Mouse (Mus musculus): Measurements from ENCODE around the gene Auts2. TPM values are rescaled to one million over a fixed set of nuclear protein-coding genes. Genes with fewer than 3 reads are reported as not detected.

Auts2 gene
- polyA plus RNA-seq, 2 experiments = 38.3 to 50.8 TPM

DNA sequence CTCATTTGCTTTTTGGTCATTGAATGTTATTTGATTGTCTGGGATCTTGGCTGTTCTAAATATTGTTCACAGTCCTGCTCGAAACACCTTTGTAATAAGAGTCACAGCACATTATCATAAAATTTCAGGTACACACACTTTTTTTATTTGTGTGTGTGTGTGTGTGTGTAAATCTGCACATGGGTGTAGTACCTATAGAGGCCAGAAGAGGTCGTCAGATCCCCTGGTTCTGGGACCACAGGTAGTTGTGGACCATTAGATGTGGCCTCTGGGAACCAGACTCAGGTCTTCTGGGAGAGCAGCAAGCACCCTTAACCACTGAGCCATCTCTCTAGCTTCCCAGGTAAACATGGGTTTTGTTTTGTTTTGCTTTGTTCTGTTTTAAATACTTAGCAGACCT, 830.7 kb downstream of the Auts2 start:
- H3K27ac ChIP-seq (replicated peaks; ENCODE audit: low read depth, low read length) = no peak overlapping the region
- no peak overlapping the region for H3K9ac ChIP-seq (ENCODE audit: low read depth, low read length, severe bottlenecking)
- peaks cover 10% of the 10 kb centered on the region for H3K36me3 ChIP-seq (ENCODE audit: control insufficient read depth, insufficient read depth, low read length)
- no peak overlapping the region for H3K4me3 ChIP-seq (replicated peaks; ENCODE audit: low read length)
- H3K27me3 ChIP-seq (ENCODE audit: control insufficient read depth, insufficient read depth, low read length) = no peaks in the 10 kb centered on the region
- H3K9me3 ChIP-seq (ENCODE audit: control insufficient read depth, low read length) = 0 out of 2 replicates have a peak, but pooled peaks cover 8% of the 10 kb centered on the region
- 77% methylated on average over 2 of the region's 2 CpGs for whole genome bisulfite sequencing
- no peak overlapping the region for H3K4me2 ChIP-seq (replicated peaks; ENCODE audit: low read depth, low read length, severe bottlenecking)
- H3K4me1 ChIP-seq (ENCODE audit: control insufficient read depth, insufficient read depth, low read length) = peaks cover 13% of the 10 kb centered on the region; the same call in 1 of the 2 replicates
- DNase-seq (ENCODE audit: low spot score) (no peak), ATAC-seq (ENCODE audit: low FRiP score, low read depth) (no peak)
- no peak for TF ChIP-seq POLR2A (IDR thresholded peaks at IDR 0.05; ENCODE audit: borderline replicate concordance, extremely low read depth, insufficient read depth, insufficient read length)

DNA sequence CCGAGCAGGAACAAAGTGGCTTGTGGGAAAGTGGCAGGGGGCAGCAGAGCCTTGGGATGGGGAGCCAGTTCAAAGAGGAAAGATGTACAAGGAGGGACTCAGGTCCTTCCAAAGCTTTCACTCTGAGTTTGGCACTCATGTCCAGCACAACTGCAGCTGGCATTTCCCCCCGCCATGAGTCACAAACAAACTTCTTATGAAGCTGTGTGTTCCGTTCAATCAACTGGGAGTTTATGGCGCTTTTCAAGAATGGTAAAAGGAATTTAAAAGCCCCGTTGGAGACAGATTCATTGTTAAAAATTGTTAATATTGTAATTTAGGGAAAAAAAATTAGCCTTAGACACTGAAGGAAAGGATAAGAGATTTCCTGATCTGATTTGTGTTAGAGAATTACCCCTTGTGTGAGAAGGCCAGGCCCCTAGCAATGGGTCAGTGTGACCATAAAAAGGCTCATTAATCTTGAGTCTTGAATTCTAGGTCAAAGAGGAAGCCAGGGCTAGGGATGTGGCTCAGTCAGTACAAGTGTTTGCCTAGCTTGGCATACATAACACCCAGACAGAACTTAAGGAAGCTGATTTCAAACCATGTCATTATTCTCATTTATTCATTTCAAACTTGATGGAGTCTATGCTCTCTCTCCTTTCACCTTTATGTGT, 831.5 kb downstream of the Auts2 start:
- WGBS = 22% methylated on average over 5 of the region's 5 CpGs
- Histone ChIP-seq H3K4me3 (replicated peaks; ENCODE audit: low read length) (no peak overlapping the region), H3K9me3 (ENCODE audit: control insufficient read depth, low read length) (0 out of 2 replicates have a peak, but pooled peaks cover 8% of the 10 kb centered on the region), H3K4me1 (ENCODE audit: control insufficient read depth, insufficient read depth, low read length) (peaks cover 10% of the 10 kb centered on the region; the same call in 1 of the 2 replicates), H3K27me3 (ENCODE audit: control insufficient read depth, insufficient read depth, low read length) (no peaks in the 10 kb centered on the region), H3K36me3 (ENCODE audit: control insufficient read depth, insufficient read depth, low read length) (peaks cover 10% of the 10 kb centered on the region), H3K9ac (ENCODE audit: low read depth, low read length, severe bottlenecking) (no peak overlapping the region), H3K27ac (replicated peaks; ENCODE audit: low read depth, low read length) (0 out of 2 replicates have a peak overlapping the region, but pooled peaks have one; percentile 3), H3K4me2 (replicated peaks; ENCODE audit: low read depth, low read length, severe bottlenecking) (no peak overlapping the region)
- no peak for DNase-seq (ENCODE audit: low spot score)
- no peak for ATAC-seq (ENCODE audit: low FRiP score, low read depth)
- TF ChIP-seq POLR2A (IDR thresholded peaks at IDR 0.05; ENCODE audit: borderline replicate concordance, extremely low read depth, insufficient read depth, insufficient read length) = no peak

DNA sequence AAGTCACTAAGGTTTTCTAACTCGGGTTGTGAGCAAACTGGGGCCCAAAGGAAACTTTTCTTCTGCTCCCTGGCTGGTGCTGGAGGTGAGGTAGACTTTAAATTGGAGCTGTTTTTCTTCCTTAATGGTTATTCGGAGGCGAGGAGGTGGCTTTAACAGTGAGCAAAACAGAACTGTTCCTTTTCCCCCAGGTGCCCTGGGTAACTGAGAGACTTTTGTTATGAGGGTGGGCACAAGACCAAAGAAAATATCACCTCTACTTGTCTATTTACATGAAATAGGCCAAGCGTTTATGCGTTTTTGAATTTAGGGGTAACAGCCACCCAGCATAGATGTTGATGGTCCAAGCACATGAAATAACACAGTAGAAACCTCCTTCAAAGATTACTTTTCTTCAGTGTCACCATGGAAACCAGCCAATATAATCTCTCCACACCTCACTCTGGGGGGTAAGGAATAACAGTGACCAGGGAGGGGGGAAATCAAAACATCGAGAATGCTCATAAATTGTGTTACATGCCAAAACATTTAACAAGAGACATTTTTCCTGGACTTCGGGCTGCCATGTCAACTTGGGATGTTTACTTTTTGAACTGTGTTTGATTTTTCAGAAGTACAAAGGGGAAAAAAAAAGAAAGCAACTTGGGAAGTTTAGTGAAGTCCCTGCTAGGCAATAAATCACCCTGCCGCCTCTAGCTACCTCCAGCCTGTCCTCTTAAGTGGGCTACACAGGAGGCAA, 832.2 kb downstream of the Auts2 start:
- WGBS = 21% methylated on average over 8 of the region's 8 CpGs
- H3K27ac ChIP-seq (replicated peaks; ENCODE audit: low read depth, low read length) = peak overlapping the region; percentile 33; the same call in 1 of the 2 replicates

DNA sequence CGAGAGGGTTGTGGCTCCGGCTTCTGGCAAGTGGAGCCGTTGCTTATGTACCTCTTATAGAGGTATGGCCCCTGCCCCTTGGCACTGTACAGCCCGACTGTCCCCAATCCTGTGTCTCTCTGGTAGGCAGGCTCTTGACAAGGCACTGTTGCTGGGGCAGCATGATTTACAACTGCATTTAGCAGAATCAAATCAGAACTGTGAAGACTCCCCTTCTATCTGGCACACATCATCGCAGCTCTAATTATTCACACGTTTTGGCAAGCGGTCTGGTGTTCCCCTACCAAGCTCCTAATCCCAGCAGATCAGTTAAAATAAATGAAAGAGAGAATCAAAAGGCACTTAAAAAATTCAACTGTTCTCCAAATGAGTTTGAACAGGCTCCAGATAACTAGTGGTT, 835.7 kb downstream of the Auts2 start:
- Histone ChIP-seq H3K27me3 (ENCODE audit: control insufficient read depth, insufficient read depth, low read length) (no peaks in the 10 kb centered on the region), H3K4me1 (ENCODE audit: control insufficient read depth, insufficient read depth, low read length) (peaks cover 10% of the 10 kb centered on the region; the same call in 1 of the 2 replicates), H3K36me3 (ENCODE audit: control insufficient read depth, insufficient read depth, low read length) (no peaks in the 10 kb centered on the region), H3K9me3 (ENCODE audit: control insufficient read depth, low read length) (0 out of 2 replicates have a peak, but pooled peaks cover 1% of the 10 kb centered on the region), H3K4me2 (replicated peaks; ENCODE audit: low read depth, low read length, severe bottlenecking) (no peak overlapping the region), H3K9ac (ENCODE audit: low read depth, low read length, severe bottlenecking) (no peak overlapping the region), H3K4me3 (replicated peaks; ENCODE audit: low read length) (no peak overlapping the region), H3K27ac (replicated peaks; ENCODE audit: low read depth, low read length) (no peak overlapping the region)
- peak; percentile 48 for DNase-seq (ENCODE audit: low spot score)
- ATAC-seq (ENCODE audit: low FRiP score, low read depth) = no peak
- WGBS = 54% methylated on average over 7 of the region's 7 CpGs
- TF ChIP-seq POLR2A (IDR thresholded peaks at IDR 0.05; ENCODE audit: borderline replicate concordance, extremely low read depth, insufficient read depth, insufficient read length) = no peak

More for the DNA sequence above, 832.2 kb downstream of the Auts2 start:
- TF ChIP-seq POLR2A (IDR thresholded peaks at IDR 0.05; ENCODE audit: borderline replicate concordance, extremely low read depth, insufficient read depth, insufficient read length) = no peak
- H3K4me1 ChIP-seq (ENCODE audit: control insufficient read depth, insufficient read depth, low read length) = peaks cover 10% of the 10 kb centered on the region; the same call in 1 of the 2 replicates
- DNase-seq (ENCODE audit: low spot score) (peak; percentile 71), ATAC-seq (ENCODE audit: low FRiP score, low read depth) (peak; percentile 72)
- no peak overlapping the region for H3K4me3 ChIP-seq (replicated peaks; ENCODE audit: low read length)
- H3K27me3 ChIP-seq (ENCODE audit: control insufficient read depth, insufficient read depth, low read length) = no peaks in the 10 kb centered on the region
- no peak overlapping the region for H3K4me2 ChIP-seq (replicated peaks; ENCODE audit: low read depth, low read length, severe bottlenecking)
- peaks cover 7% of the 10 kb centered on the region for H3K36me3 ChIP-seq (ENCODE audit: control insufficient read depth, insufficient read depth, low read length)
- 0 out of 2 replicates have a peak, but pooled peaks cover 8% of the 10 kb centered on the region for H3K9me3 ChIP-seq (ENCODE audit: control insufficient read depth, low read length)
- H3K9ac ChIP-seq (ENCODE audit: low read depth, low read length, severe bottlenecking) = no peak overlapping the region

DNA sequence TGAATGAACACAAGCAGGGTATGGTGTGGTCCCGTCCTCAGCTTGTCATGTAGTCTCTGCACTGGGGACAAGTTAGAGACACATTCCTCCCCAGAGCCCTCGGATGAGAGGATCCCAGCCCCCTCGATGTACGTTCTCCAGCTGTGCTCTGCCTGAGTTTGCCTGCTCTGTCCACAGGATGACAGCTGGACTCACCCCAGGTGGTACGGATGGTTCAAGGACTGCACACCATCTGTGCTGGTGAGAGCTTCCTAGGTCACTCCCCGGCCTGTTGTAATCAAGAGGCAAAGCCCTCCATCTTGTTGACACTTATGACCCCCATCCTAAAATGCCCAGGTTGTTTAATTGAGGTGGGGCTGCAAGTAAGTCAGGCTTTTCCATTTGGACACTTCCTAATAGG, 839.4 kb downstream of the Auts2 start:
- Histone ChIP-seq H3K9ac (ENCODE audit: low read depth, low read length, severe bottlenecking) (no peak overlapping the region), H3K4me1 (ENCODE audit: control insufficient read depth, insufficient read depth, low read length) (peaks cover 10% of the 10 kb centered on the region), H3K4me2 (replicated peaks; ENCODE audit: low read depth, low read length, severe bottlenecking) (no peak overlapping the region), H3K4me3 (replicated peaks; ENCODE audit: low read length) (no peak overlapping the region), H3K9me3 (ENCODE audit: control insufficient read depth, low read length) (no peaks in the 10 kb centered on the region), H3K27ac (replicated peaks; ENCODE audit: low read depth, low read length) (no peak overlapping the region), H3K36me3 (ENCODE audit: control insufficient read depth, insufficient read depth, low read length) (no peaks in the 10 kb centered on the region), H3K27me3 (ENCODE audit: control insufficient read depth, insufficient read depth, low read length) (no peaks in the 10 kb centered on the region)
- no peak for ATAC-seq (ENCODE audit: low FRiP score, low read depth)
- no peak for TF ChIP-seq POLR2A (IDR thresholded peaks at IDR 0.05; ENCODE audit: borderline replicate concordance, extremely low read depth, insufficient read depth, insufficient read length)
- no peak for DNase-seq (ENCODE audit: low spot score)
- 25% methylated on average over 6 of the region's 6 CpGs for WGBS

Data from limb, embryonic 14.5 days (tissue).